Mouse (Mus musculus): Measurements from ENCODE around the gene Gm20715.

DNA sequence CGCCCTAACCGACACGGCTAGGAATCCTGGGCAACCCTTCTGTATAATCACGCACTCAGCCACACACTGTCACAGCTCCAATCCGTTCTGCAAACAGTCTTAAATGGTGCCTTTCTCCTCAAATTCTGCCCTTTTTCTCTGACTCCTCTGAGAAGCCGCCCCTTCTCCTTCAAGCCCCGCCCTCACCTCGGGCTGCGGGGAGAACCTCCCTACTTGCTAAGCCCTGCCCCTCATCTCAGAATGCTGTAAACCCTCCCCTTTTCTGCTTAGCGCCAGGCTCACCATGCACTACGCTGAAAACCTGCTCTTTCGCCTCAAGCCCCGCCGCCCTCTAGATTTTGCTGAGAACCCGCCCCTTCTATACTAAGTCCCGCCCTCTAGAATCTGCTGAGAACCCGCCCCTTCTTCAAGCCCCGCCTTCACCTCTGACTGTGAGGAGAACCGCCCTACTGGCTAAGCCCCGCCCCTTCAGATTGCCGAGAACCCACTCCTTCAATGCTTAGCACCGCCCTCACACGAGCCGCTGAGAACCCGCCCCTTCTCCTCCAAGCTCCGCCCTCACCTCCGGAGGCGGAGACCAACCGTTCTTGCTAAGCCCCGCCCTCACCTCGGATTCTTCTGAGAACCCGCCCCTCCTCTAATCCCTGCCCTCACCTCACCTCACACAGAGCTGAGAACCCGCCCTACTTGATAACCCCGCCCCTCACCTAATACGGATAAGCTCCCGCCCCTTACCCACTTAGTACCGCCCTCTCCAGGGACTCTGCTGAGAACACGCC is 47.6 kb upstream of the Gm20715 start:
- TF ChIP-seq CTCF (IDR thresholded peaks at IDR 0.05; ENCODE audit: extremely low read depth, insufficient read depth, insufficient read length, insufficient replicate concordance) (no peak), POLR2A (IDR thresholded peaks at IDR 0.05; ENCODE audit: low read depth, low read length) (no peak)

All from spleen, adult 2 months (tissue).